Mouse (Mus musculus) cerebellum, postnatal 4 days (tissue): ENCODE results near the gene Sirt4.
A peak's percentile ranks its signal among the peaks of the same experiment; 100 is the strongest.
"Not testable (repeated sequence)": the region's sequence is repeated elsewhere in the genome, so short reads cannot be mapped to it uniquely, and the experiment has no call there.

Experiments
- DNase-seq, 2 experiments: peaks; one replicate each; pipeline ENCODE4 v3.0.0; 2022; ENCODE audit warnings: low spot score in 2 of 2, mixed read lengths in 1 of 2

Gene Sirt4

GRCm38 (mm10) chr5:115483947-115484920, at the start of gene Sirt4:
Gene Sirt4, minus strand, starts transcription at chr5:115484725.
- DNase-seq: peak in 1 of 2 experiments; percentile 70

GRCm38 (mm10) chr5:115531671-115532270, 47.2 kb upstream of the Sirt4 start:
- peak in 1 of 2 experiments; percentile 57 for DNase-seq

GRCm38 (mm10) chr5:115530447-115530809, 45.9 kb upstream of the Sirt4 start:
- DNase-seq: peak in 1 of 2 experiments; percentile 31

GRCm38 (mm10) chr5:115529742-115530446, 45.4 kb upstream of the Sirt4 start:
- DNase-seq: no peak

- no peak for DNase-seq
Measured at GRCm38 (mm10) chr5:115529364-115529741, 44.8 kb upstream of the Sirt4 start.

- DNase-seq: no peak
Measured at GRCm38 (mm10) chr5:115528128-115528527, 43.6 kb upstream of the Sirt4 start.

- DNase-seq: no peak
Measured at GRCm38 (mm10) chr5:115526456-115527202, 42.1 kb upstream of the Sirt4 start.

GRCm38 (mm10) chr5:115525943-115526342, 41.4 kb upstream of the Sirt4 start:
- no peak for DNase-seq

- DNase-seq: no peak
Measured at GRCm38 (mm10) chr5:115525416-115525815, 40.9 kb upstream of the Sirt4 start.

GRCm38 (mm10) chr5:115524471-115524870, 39.9 kb upstream of the Sirt4 start:
- no peak for DNase-seq

- no peak for DNase-seq
Measured at GRCm38 (mm10) chr5:115523971-115524370, 39.4 kb upstream of the Sirt4 start.

- DNase-seq: no peak
Measured at GRCm38 (mm10) chr5:115522981-115523499, 38.5 kb upstream of the Sirt4 start.

- no peak for DNase-seq
Measured at GRCm38 (mm10) chr5:115522531-115522930, 38.0 kb upstream of the Sirt4 start.

- no peak for DNase-seq
Measured at GRCm38 (mm10) chr5:115521553-115522461, 37.3 kb upstream of the Sirt4 start.

GRCm38 (mm10) chr5:115520325-115520869, 35.9 kb upstream of the Sirt4 start:
- DNase-seq: no peak

GRCm38 (mm10) chr5:115518214-115518613, 33.7 kb upstream of the Sirt4 start:
- DNase-seq: not testable (repeated sequence)

GRCm38 (mm10) chr5:115517501-115517900, 33.0 kb upstream of the Sirt4 start:
- no peak for DNase-seq

- DNase-seq: no peak
Measured at GRCm38 (mm10) chr5:115516908-115517307, 32.4 kb upstream of the Sirt4 start.

GRCm38 (mm10) chr5:115516081-115516907, 31.8 kb upstream of the Sirt4 start:
- DNase-seq: no peak
